Mouse (Mus musculus) liver, adult 2 months (tissue): ENCODE results near the gene Akap10. TPM values are rescaled to one million over a fixed set of nuclear protein-coding genes. Genes with fewer than 3 reads are reported as not detected.

Experiments used
- DNase-seq: peaks from one replicate; pipeline ENCODE4 v3.0.0-alpha.2; 2011; ENCODE audit warnings: low read depth, low spot score; ENCODE audit errors: extremely low read depth
- H3K27ac ChIP-seq: fragments of 200-500 bp; replicated peaks from 2 replicates; pipeline ENCODE4 v1.5.1; 2012; ENCODE audit warnings: low read depth, mild to moderate bottlenecking, control low read depth, inconsistent platforms, low read length; ENCODE audit not compliant: insufficient read depth
- H3K27me3 ChIP-seq: fragments of 200-500 bp; 2 replicates; pipeline ENCODE4 v1.6.1; 2012; ENCODE audit warnings: mild to moderate bottlenecking, moderate library complexity, low read length, inconsistent platforms; ENCODE audit not compliant: control insufficient read depth, insufficient read depth
- H3K36me3 ChIP-seq: fragments of 200-500 bp; 2 replicates; pipeline ENCODE4 v1.6.1; 2012; ENCODE audit warnings: low read length, inconsistent platforms; ENCODE audit not compliant: control insufficient read depth, insufficient read depth
- H3K4me1 ChIP-seq: fragments of 200-500 bp; 2 replicates; pipeline ENCODE4 v1.6.1; 2011; ENCODE audit warnings: low read length; ENCODE audit not compliant: control insufficient read depth, insufficient read depth
- H3K4me3 ChIP-seq: fragments of 200-500 bp; 2 replicates; pipeline ENCODE4 v1.5.1; 2011; ENCODE audit warnings: low read depth, mild to moderate bottlenecking, control low read depth, low read length, moderate library complexity; ENCODE audit not compliant: insufficient read depth
- H3K79me2 ChIP-seq: fragments of 200-500 bp; 2 replicates; pipeline ENCODE4 v1.6.1; 2012; ENCODE audit warnings: inconsistent platforms, mild to moderate bottlenecking, low read length, moderate library complexity; ENCODE audit not compliant: control insufficient read depth, insufficient read depth
- H3K9ac ChIP-seq: fragments of 200-500 bp; 2 replicates; pipeline ENCODE4 v1.6.1; 2012; ENCODE audit warnings: low read depth, mild to moderate bottlenecking, control low read depth, inconsistent platforms, low read length
- CTCF ChIP-seq: fragments of 200-500 bp; IDR thresholded peaks from 2 replicates; pipeline ENCODE4 v1.5.1; 2011; ENCODE audit warnings: low read depth, low read length, control low read depth
- POLR2A ChIP-seq: fragments of 200-500 bp; IDR thresholded peaks from 2 replicates; pipeline ENCODE4 v1.6.1; 2011; ENCODE audit warnings: low read length, control low read depth; ENCODE audit not compliant: insufficient read depth; ENCODE audit errors: extremely low read depth
- WGBS: fragments of 180-500 bp; shearing (Covaris S2); methylation state at CpG from one replicate; pipeline ENCODE4 v1.1.7; 2018; 5-methylcytosine and 5-hydroxymethylcytosine counted together
- polyA plus RNA-seq: library from polyadenylated mRNA; depleted of rRNA; stranded (reverse); fragments of >200 nt; gene quantifications from 2 replicates; pipeline ENCODE4 v1.2.3, GENCODE M21; 2012; rRNA removed
- total RNA-seq: library from RNA; depleted of rRNA; stranded (reverse); fragments of >200 nt; gene quantifications from 2 replicates; pipeline ENCODE4 v1.2.3, GENCODE M21; 2014; rRNA removed

Gene Akap10
- total and polyA plus RNA-seq, 2 experiments = 4.6 to 8.7 TPM

GRCm38 (mm10) chr11:61839182-61839581 lies 90.9 kb downstream of the Akap10 start:
- H3K36me3 ChIP-seq = peaks cover 53% of the 10 kb centered on the region
- H3K79me2 ChIP-seq = peaks cover 4% of the 10 kb centered on the region; the same call in 1 of the 2 replicates
- no peak overlapping the region for H3K4me3 ChIP-seq
- no peak for DNase-seq
- no peak for TF ChIP-seq POLR2A
- TF ChIP-seq CTCF = no peak
- no peaks in the 10 kb centered on the region for H3K4me1 ChIP-seq
- no peak overlapping the region for H3K27ac ChIP-seq
- H3K27me3 ChIP-seq = no peaks in the 10 kb centered on the region
- 90% methylated on average over 1 of the region's 1 CpGs for WGBS
- no peak overlapping the region for H3K9ac ChIP-seq

Other genes starting within 250 kb of the Akap10 start
- 1.0 and 1.5 TPM in 2 replicates for gene Fam83g, start 246.2 kb downstream of the Akap10 start, total RNA-seq
- gene Fam83g, start 246.2 kb downstream of the Akap10 start, polyA plus RNA-seq = 1.4 TPM in 2 replicates
- gene Slc5a10, start 209.4 kb downstream of the Akap10 start, total RNA-seq = 0.07 TPM in 1 of 2 replicates, not detected in the other
- not detected in 2 replicates for gene Slc5a10, start 209.4 kb downstream of the Akap10 start, polyA plus RNA-seq
- 12.6 and 13.5 TPM in 2 replicates for gene Prpsap2, start 168.2 kb downstream of the Akap10 start, total RNA-seq
- 6.0 and 6.6 TPM in 2 replicates for gene Prpsap2, start 168.2 kb downstream of the Akap10 start, polyA plus RNA-seq
- 38.4 and 38.8 TPM in 2 replicates for gene Ulk2, start 75.2 kb downstream of the Akap10 start, total RNA-seq
- 40.4 and 52.4 TPM in 2 replicates for gene Ulk2, start 75.2 kb downstream of the Akap10 start, polyA plus RNA-seq
- gene Specc1, start 26.5 kb upstream of the Akap10 start, total RNA-seq = 1.1 and 1.4 TPM in 2 replicates
- 0.49 and 0.52 TPM in 2 replicates for gene Specc1, start 26.5 kb upstream of the Akap10 start, polyA plus RNA-seq